Mouse (Mus musculus) bone marrow macrophage, adult 2 months (primary cell): ENCODE measurements around the gene Ston1.

ENCODE experiments used
- CTCF ChIP-seq: IDR thresholded peaks from 2 replicates; pipeline ENCODE4 v1.5.1; 2012; ENCODE audit warnings: low read depth, mild to moderate bottlenecking, low read length, moderate library complexity
- POLR2A ChIP-seq: IDR thresholded peaks from 2 replicates; pipeline ENCODE4 v1.6.1; 2012; ENCODE audit warnings: mild to moderate bottlenecking, low read depth, low read length, borderline replicate concordance

DNA sequence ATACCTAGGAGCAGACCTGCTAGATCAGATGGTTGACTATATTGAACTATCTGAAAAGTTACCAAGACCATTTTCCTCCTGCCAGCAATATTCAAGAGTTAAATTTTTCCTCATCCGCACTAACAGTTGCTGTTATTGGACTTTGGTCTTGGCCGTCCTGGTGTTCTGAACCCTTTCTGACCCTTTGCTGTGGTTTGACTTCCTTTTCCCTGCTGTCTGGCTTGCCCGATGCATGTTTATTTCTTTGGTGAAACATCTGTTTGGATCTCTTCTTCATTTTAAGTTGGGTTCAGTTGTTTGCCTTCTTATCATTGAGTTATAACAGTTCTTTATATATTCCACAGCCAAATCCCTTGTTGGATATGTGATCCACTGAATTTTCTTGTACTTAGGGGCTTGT is 33.9 kb upstream of the Ston1 start:
- TF ChIP-seq CTCF (no peak), POLR2A (no peak)
